Mouse (Mus musculus): ENCODE measurements around the gene Spic. TPM values are rescaled to one million over a fixed set of nuclear protein-coding genes. Genes with fewer than 3 reads are reported as not detected.
A peak's percentile ranks its signal among the peaks of the same experiment; 100 is the strongest.

Gene Spic
- polyA plus RNA-seq, 1 experiment: 8.6 TPM

DNA sequence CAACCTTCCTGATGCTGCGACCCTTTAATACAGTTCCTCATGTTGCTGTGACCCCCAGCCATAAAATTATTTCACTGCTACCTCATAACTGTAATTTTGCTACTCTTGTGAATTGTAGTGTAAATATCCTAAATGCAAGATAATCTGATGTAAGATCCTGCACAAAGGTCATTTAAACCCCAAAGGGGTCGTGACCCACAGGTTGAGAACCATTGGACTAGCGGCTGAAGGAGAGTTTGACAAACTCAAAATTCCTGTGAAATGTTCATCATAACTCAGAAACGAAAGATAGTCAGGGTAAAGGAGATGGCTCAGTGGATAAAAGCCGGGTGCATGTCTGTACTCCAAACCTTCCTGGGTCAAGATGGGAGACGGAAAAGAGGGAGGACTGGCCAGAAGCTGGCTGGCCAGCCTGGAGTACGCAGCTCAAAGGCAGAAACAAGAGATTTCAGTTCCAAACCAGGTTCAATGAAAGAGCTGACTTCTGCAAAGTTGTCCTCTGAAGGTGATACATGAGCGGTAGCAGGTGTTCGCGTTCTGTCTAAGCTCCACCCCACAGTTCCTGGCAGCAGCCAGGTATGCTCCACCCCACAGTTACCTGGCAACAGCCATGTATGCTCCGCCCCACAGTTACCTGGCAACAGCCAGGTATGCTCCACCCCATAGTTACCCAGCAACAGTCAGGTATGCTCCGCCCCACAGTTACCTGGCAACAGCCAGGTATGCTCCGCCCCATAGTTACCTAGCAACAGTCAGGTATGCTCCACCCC, 32.4 kb upstream of the Spic start:
- Histone ChIP-seq H3K27ac (ENCODE audit: insufficient read depth, low read depth, low read length) (no peak overlapping the region), H3K4me3 (ENCODE audit: insufficient read depth, low read length) (no peak overlapping the region), H3K4me1 (ENCODE audit: control insufficient read depth, insufficient read depth, low read length) (peaks cover 32% of the 10 kb centered on the region)
- TF ChIP-seq CTCF (IDR thresholded peaks at IDR 0.05; ENCODE audit: low read depth, low read length) (no peak), POLR2A (IDR thresholded peaks at IDR 0.05; ENCODE audit: borderline replicate concordance, low read depth, low read length) (no peak)

DNA sequence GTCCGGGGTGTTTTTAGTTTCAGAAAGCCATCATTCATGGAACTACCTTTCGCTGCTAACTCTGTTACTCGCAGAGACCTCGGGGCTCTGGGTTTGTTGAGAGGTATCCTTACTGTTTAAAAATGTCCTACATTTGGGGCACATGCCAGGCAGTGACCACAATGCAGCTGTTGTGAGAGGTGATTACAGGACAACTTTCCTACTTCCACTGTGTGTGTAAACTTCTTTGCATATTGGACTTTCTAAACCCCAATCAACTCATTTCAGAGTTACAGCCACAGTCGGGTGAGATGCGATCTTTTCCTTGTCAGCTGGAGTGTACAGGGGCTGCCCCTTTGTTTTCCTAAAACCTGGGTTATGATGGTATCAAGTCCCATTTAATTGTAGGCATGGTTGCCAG, 30.8 kb upstream of the Spic start:
- Histone ChIP-seq H3K4me1 (ENCODE audit: control insufficient read depth, insufficient read depth, low read length) (peaks cover 36% of the 10 kb centered on the region), H3K27ac (ENCODE audit: insufficient read depth, low read depth, low read length) (no peak overlapping the region), H3K4me3 (ENCODE audit: insufficient read depth, low read length) (no peak overlapping the region)
- TF ChIP-seq POLR2A (IDR thresholded peaks at IDR 0.05; ENCODE audit: borderline replicate concordance, low read depth, low read length) (no peak), CTCF (IDR thresholded peaks at IDR 0.05; ENCODE audit: low read depth, low read length) (no peak)

- TF ChIP-seq POLR2A (IDR thresholded peaks at IDR 0.05; ENCODE audit: borderline replicate concordance, low read depth, low read length) (no peak), CTCF (IDR thresholded peaks at IDR 0.05; ENCODE audit: low read depth, low read length) (no peak)
- Histone ChIP-seq H3K4me1 (ENCODE audit: control insufficient read depth, insufficient read depth, low read length) (peaks cover 34% of the 10 kb centered on the region), H3K4me3 (ENCODE audit: insufficient read depth, low read length) (no peak overlapping the region), H3K27ac (ENCODE audit: insufficient read depth, low read depth, low read length) (no peak overlapping the region)
Observed at GRCm38 (mm10) chr10:88714744-88715143, 29.9 kb upstream of the Spic start.

DNA sequence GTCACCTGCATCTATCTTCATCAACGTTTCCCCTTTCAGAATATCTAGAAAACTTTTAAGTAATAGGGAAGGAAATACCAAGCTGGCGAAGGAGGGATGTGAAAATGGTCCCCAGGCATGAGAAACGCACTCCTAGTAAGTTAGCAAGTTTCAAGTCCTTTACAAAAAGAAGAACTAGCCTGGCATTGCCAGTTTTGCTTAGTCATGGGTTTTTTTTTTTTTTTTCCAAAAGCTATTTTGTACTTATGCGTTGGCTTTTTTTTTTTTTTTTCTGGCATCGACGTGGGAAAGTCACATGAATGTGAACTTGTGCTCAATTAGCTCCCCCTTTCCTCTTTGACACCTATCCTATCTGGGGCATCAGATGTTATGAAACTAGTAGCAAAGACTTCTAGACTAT, 27.5 kb upstream of the Spic start:
- no peak for TF ChIP-seq CTCF (IDR thresholded peaks at IDR 0.05; ENCODE audit: low read depth, low read length)
- TF ChIP-seq POLR2A (IDR thresholded peaks at IDR 0.05; ENCODE audit: borderline replicate concordance, low read depth, low read length): no peak
- H3K4me1 ChIP-seq (ENCODE audit: control insufficient read depth, insufficient read depth, low read length): peaks cover 39% of the 10 kb centered on the region
- peak overlapping the region; percentile 77 for H3K27ac ChIP-seq (ENCODE audit: insufficient read depth, low read depth, low read length)
- H3K4me3 ChIP-seq (ENCODE audit: insufficient read depth, low read length): no peak overlapping the region

- Histone ChIP-seq H3K4me3 (ENCODE audit: insufficient read depth, low read length) (no peak overlapping the region), H3K4me1 (ENCODE audit: control insufficient read depth, insufficient read depth, low read length) (peaks cover 28% of the 10 kb centered on the region), H3K27ac (ENCODE audit: insufficient read depth, low read depth, low read length) (peak overlapping the region; percentile 19; the same call in 1 of the 2 replicates)
- TF ChIP-seq CTCF (IDR thresholded peaks at IDR 0.05; ENCODE audit: low read depth, low read length) (no peak), POLR2A (IDR thresholded peaks at IDR 0.05; ENCODE audit: borderline replicate concordance, low read depth, low read length) (no peak)
Observed at GRCm38 (mm10) chr10:88708671-88709523, 24.1 kb upstream of the Spic start.

DNA sequence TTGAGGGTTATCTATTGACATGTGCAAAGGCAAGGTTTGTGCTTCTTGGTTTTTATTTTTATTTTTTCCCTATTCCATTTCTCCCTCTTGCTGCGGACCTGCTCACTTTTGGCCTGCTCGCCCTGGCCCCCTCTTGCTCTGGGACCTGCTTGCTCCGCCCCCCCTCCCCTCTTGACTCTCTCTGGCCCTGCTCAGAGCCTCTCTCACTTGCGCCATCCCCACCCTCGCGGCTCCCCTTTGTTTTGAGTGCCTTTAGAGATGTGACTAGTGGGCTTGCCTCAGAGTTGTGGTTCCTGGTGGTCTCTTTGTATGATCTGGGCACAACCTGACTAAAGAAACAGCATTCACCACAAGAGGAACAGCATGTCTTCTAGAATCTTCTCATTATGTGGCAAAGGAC, 16.1 kb upstream of the Spic start:
- TF ChIP-seq CTCF (IDR thresholded peaks at IDR 0.05; ENCODE audit: low read depth, low read length) (no peak), POLR2A (IDR thresholded peaks at IDR 0.05; ENCODE audit: borderline replicate concordance, low read depth, low read length) (no peak)
- H3K27ac ChIP-seq (ENCODE audit: insufficient read depth, low read depth, low read length): no peak overlapping the region
- H3K4me1 ChIP-seq (ENCODE audit: control insufficient read depth, insufficient read depth, low read length): no peaks in the 10 kb centered on the region
- no peak overlapping the region for H3K4me3 ChIP-seq (ENCODE audit: insufficient read depth, low read length)

- H3K27ac ChIP-seq (ENCODE audit: insufficient read depth, low read depth, low read length): no peak overlapping the region
- no peak overlapping the region for H3K4me3 ChIP-seq (ENCODE audit: insufficient read depth, low read length)
- TF ChIP-seq CTCF (IDR thresholded peaks at IDR 0.05; ENCODE audit: low read depth, low read length) (no peak), POLR2A (IDR thresholded peaks at IDR 0.05; ENCODE audit: borderline replicate concordance, low read depth, low read length) (no peak)
- H3K4me1 ChIP-seq (ENCODE audit: control insufficient read depth, insufficient read depth, low read length): peaks cover 8% of the 10 kb centered on the region
Observed at GRCm38 (mm10) chr10:88682904-88683563, 1.8 kb downstream of the Spic start.

GRCm38 (mm10) chr10:88672825-88673224, 12.0 kb downstream of the Spic start:
- no peaks in the 10 kb centered on the region for H3K4me1 ChIP-seq (ENCODE audit: control insufficient read depth, insufficient read depth, low read length)
- TF ChIP-seq POLR2A (IDR thresholded peaks at IDR 0.05; ENCODE audit: borderline replicate concordance, low read depth, low read length) (no peak), CTCF (IDR thresholded peaks at IDR 0.05; ENCODE audit: low read depth, low read length) (no peak)
- no peak overlapping the region for H3K27ac ChIP-seq (ENCODE audit: insufficient read depth, low read depth, low read length)
- H3K4me3 ChIP-seq (ENCODE audit: insufficient read depth, low read length): no peak overlapping the region

DNA sequence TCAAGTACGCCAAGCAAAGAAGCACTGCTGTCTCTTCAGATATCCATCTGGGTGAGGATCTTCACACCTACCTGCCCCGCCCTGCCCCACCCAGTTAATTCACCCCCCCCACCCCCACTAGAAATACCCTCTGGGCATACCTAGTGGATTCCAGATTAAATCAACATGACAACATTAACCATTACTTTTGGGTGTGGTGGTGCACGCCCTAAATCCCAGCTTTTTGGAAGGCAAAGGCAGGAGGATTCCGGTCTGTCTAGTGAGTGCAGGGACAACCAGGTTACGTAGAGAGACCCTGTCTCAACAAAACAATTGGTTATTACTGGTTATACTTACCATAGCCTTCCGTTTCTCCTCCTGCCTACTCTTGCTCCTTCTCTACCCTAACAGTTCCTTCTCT, 12.7 kb downstream of the Spic start:
- TF ChIP-seq POLR2A (IDR thresholded peaks at IDR 0.05; ENCODE audit: borderline replicate concordance, low read depth, low read length) (no peak), CTCF (IDR thresholded peaks at IDR 0.05; ENCODE audit: low read depth, low read length) (no peak)
- Histone ChIP-seq H3K4me3 (ENCODE audit: insufficient read depth, low read length) (no peak overlapping the region), H3K27ac (ENCODE audit: insufficient read depth, low read depth, low read length) (no peak overlapping the region), H3K4me1 (ENCODE audit: control insufficient read depth, insufficient read depth, low read length) (no peaks in the 10 kb centered on the region)

Measured in bone marrow macrophage, adult 2 months (primary cell).